Mouse (Mus musculus) liver, embryonic 15.5 days (tissue): Measurements from ENCODE around the gene Gm9936. TPM values are rescaled to one million over a fixed set of nuclear protein-coding genes. Genes with fewer than 3 reads are reported as not detected.
"Not testable (repeated sequence)": the region's sequence is repeated elsewhere in the genome, so short reads cannot be mapped to it uniquely, and the experiment has no call there.

Experiments
- ATAC-seq: fragments of 200-750 bp; cut with Nextera tagmentation; 2 replicates; pipeline ENCODE4 v1.8.0; 2017; ENCODE audit warnings: moderate number of reproducible peaks, mild to moderate bottlenecking, moderate library complexity; ENCODE audit not compliant: insufficient read depth
- H3K27ac ChIP-seq: fragments of 300-500 bp; sonication (generic); replicated peaks from 2 replicates; pipeline ENCODE4 v1.5.1; 2015; ENCODE audit warnings: mild to moderate bottlenecking, inconsistent platforms
- H3K27me3 ChIP-seq: fragments of 300-500 bp; sonication (generic); 2 replicates; pipeline ENCODE4 v1.6.1; 2015; ENCODE audit warnings: mild to moderate bottlenecking, inconsistent platforms
- H3K36me3 ChIP-seq: fragments of 300-500 bp; sonication (generic); replicated peaks from 2 replicates; pipeline ENCODE4 v1.6.1; 2015; ENCODE audit warnings: moderate library complexity, mild to moderate bottlenecking, inconsistent platforms
- H3K4me1 ChIP-seq: fragments of 300-500 bp; sonication (generic); replicated peaks from 2 replicates; pipeline ENCODE4 v1.6.1; 2015; ENCODE audit warnings: inconsistent platforms
- H3K4me2 ChIP-seq: fragments of 300-500 bp; sonication (generic); 2 replicates; pipeline ENCODE4 v1.6.1; 2015; ENCODE audit warnings: moderate library complexity, mild to moderate bottlenecking, inconsistent platforms
- H3K4me3 ChIP-seq: fragments of 300-500 bp; sonication (generic); replicated peaks from 2 replicates; pipeline ENCODE4 v1.5.1; 2015; ENCODE audit warnings: mild to moderate bottlenecking, inconsistent platforms
- H3K9ac ChIP-seq: fragments of 300-500 bp; sonication (generic); 2 replicates; pipeline ENCODE4 v1.6.1; 2015; ENCODE audit warnings: moderate library complexity, mild to moderate bottlenecking, inconsistent platforms
- H3K9me3 ChIP-seq: fragments of 300-500 bp; sonication (generic); replicated peaks from 2 replicates; pipeline ENCODE4 v1.6.1; 2016; ENCODE audit warnings: inconsistent platforms
- WGBS: fragments of 180-500 bp; shearing (Covaris S2); methylation state at CpG from one replicate; pipeline ENCODE4 v1.1.7; 2015; ENCODE audit warnings: mixed read lengths; ENCODE audit not compliant: insufficient replicate concordance; 5-methylcytosine and 5-hydroxymethylcytosine counted together
- polyA plus RNA-seq: library from polyadenylated mRNA; unstranded; fragments of >200 nt; fragmentation: Nextera tagmentation; extraction: Ambion mirVana; gene quantifications from 2 replicates; pipeline ENCODE4 v1.2.1, GENCODE M21; 2015

The Gm9936 gene
- polyA plus RNA-seq, 1 experiment from 2014 or later: not detected

DNA sequence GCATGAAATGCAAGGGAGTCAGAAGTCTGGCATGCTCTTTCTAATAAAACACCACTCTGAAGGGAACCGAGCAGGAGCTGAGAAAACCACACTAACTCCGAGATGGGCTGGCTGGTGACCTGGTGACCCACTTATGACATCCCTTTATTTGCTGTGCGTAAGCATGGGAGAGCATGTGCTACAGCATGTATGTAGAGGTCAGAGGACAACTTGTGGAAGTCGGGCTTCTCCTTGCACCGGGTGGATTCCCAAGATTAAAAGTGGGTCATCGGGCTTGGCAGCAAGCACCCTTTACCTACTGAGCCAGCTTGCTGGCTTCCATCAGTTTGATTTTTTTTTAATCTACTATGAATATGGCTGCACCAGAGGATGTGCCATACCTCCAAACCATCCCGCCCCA is 19.0 kb upstream of the Gm9936 start:
- Histone ChIP-seq H3K4me1 (no peaks in the 10 kb centered on the region), H3K9ac (no peak overlapping the region), H3K4me2 (no peak overlapping the region), H3K27me3 (peaks cover 7% of the 10 kb centered on the region; the same call in 1 of the 2 replicates), H3K9me3 (no peaks in the 10 kb centered on the region), H3K4me3 (no peak overlapping the region), H3K36me3 (no peaks in the 10 kb centered on the region), H3K27ac (no peak overlapping the region)
- WGBS: 61% methylated on average over 7 of the region's 7 CpGs
- no peak for ATAC-seq

DNA sequence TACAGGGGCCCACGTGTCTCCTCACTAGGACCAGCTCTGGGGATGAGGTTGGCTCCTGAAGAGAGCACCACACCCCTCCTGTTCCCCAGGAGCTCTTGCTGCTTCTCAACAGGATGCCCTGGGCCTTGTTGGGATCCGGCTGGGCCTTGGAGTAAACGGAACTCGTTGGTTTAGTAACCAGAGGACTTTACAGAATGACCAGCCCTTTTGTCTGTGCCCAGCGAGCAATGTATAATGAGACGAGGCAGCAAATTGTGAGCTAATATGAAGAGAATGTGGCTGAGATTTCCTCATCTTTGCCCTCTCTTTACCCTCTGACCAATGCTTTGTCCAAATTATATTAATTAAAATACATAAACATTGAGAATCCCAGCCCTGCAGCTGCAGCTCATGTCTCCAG is 17.8 kb upstream of the Gm9936 start:
- no peak overlapping the region for H3K27ac ChIP-seq
- H3K27me3 ChIP-seq: peaks cover 7% of the 10 kb centered on the region; the same call in 1 of the 2 replicates
- H3K4me3 ChIP-seq: no peak overlapping the region
- no peak overlapping the region for H3K9ac ChIP-seq
- H3K4me2 ChIP-seq: no peak overlapping the region
- WGBS: 51% methylated on average over 6 of the region's 6 CpGs
- no peak for ATAC-seq
- no peaks in the 10 kb centered on the region for H3K9me3 ChIP-seq
- H3K4me1 ChIP-seq: no peaks in the 10 kb centered on the region
- no peaks in the 10 kb centered on the region for H3K36me3 ChIP-seq

DNA sequence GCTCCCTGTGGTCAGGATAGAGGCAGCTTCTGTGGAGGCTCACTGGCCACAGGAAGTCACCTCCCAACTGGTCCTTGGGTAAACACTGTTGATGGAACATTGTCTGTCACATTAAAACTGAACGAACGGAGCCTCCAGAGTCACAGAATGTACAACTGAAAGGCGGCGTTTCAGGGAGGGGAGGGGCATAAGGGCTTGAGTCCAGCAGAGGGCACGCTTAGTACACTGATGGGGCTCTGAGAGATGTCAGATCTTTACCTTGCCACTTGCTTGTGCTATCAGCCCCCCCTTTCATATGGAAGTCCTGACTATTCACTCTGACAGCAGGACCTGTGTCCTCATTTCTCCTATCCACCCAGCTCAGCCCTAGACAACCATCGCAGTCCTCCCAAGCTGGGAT is 17.4 kb upstream of the Gm9936 start:
- Histone ChIP-seq H3K4me1 (no peaks in the 10 kb centered on the region), H3K27ac (no peak overlapping the region), H3K27me3 (peaks cover 7% of the 10 kb centered on the region; the same call in 1 of the 2 replicates), H3K4me3 (no peak overlapping the region), H3K9me3 (no peaks in the 10 kb centered on the region), H3K36me3 (no peaks in the 10 kb centered on the region), H3K4me2 (no peak overlapping the region), H3K9ac (no peak overlapping the region)
- no peak for ATAC-seq
- WGBS: 39% methylated on average over 6 of the region's 6 CpGs

DNA sequence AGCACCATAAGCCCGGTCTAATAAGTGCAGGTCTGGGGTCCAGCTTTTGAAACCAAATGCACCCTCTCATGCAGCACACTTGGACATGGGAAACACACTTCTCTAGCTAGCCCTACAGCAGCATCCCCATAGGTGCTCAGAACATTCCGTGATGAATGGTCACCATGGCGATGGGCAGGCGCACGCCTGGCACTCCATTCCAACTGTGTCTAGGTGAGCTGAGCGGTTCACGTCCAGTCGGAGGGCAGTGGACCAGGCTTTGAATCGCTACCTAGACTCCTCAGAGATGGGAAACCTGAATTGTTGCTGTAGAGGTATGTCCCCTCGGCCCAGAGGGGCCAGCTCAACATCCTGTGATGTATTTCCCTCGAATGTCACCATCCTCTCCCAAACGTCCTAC is 6.8 kb upstream of the Gm9936 start:
- no peaks in the 10 kb centered on the region; the same call in 1 of the 2 replicates for H3K9me3 ChIP-seq
- H3K4me3 ChIP-seq: no peak overlapping the region
- H3K27me3 ChIP-seq: peaks cover under 1% of the 10 kb centered on the region; the same call in 1 of the 2 replicates
- ATAC-seq: no peak
- no peak overlapping the region for H3K27ac ChIP-seq
- no peak overlapping the region for H3K4me2 ChIP-seq
- H3K9ac ChIP-seq: no peak overlapping the region
- H3K36me3 ChIP-seq: no peaks in the 10 kb centered on the region
- H3K4me1 ChIP-seq: 0 out of 2 replicates have a peak, but pooled peaks cover 8% of the 10 kb centered on the region
- WGBS: 74% methylated on average over 12 of the region's 12 CpGs

DNA sequence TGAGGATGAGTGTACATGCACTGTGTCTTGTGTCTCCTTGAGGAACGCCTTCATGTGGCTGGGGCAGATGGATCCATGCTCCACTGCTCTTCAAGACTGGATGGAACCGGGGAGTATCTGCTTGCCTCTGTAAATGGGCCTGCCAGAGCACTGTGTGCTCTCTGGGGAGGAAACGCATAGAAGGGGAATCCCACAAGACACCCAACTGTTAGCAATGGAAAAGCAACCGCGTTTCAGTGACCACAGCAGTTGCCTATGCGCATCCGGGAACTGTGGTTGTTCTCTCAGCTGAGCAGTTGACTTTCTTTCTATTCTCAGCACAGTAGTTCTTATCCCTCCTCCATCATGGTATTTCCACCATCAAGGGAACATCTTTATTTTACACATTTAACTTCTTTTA is 6.3 kb upstream of the Gm9936 start:
- Histone ChIP-seq H3K9ac (no peak overlapping the region), H3K27me3 (peaks cover 5% of the 10 kb centered on the region; the same call in 1 of the 2 replicates), H3K27ac (no peak overlapping the region), H3K4me3 (no peak overlapping the region), H3K4me1 (0 out of 2 replicates have a peak, but pooled peaks cover 8% of the 10 kb centered on the region), H3K36me3 (no peaks in the 10 kb centered on the region), H3K9me3 (no peaks in the 10 kb centered on the region; the same call in 1 of the 2 replicates), H3K4me2 (no peak overlapping the region)
- ATAC-seq: no peak
- WGBS: 70% methylated on average over 7 of the region's 7 CpGs

DNA sequence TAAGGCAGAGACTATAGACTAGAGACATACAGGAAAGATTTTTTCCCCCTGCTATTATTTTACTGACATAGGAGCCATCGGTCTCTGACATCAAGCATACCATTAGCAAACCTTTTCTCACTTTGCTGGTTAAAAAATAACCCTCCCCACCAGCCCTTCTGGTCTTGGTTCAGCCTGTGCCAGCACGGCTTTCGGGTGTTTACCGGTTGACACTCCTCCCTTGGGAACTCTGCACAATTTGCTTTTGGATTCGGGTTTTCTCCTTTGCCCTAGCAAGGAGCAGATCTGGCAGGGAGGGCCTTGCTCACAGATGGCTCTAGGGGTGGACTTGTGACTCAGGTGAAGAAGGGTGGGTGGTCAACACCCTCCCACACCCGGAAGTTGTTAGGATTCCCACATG is 3.2 kb upstream of the Gm9936 start:
- peaks cover 33% of the 10 kb centered on the region for H3K27me3 ChIP-seq
- H3K27ac ChIP-seq: no peak overlapping the region
- no peak for ATAC-seq
- no peak overlapping the region for H3K4me2 ChIP-seq
- H3K9me3 ChIP-seq: no peaks in the 10 kb centered on the region
- H3K36me3 ChIP-seq: no peaks in the 10 kb centered on the region
- H3K9ac ChIP-seq: no peak overlapping the region
- 56% methylated on average over 6 of the region's 6 CpGs for WGBS
- 0 out of 2 replicates have a peak, but pooled peaks cover 8% of the 10 kb centered on the region for H3K4me1 ChIP-seq
- no peak overlapping the region for H3K4me3 ChIP-seq

DNA sequence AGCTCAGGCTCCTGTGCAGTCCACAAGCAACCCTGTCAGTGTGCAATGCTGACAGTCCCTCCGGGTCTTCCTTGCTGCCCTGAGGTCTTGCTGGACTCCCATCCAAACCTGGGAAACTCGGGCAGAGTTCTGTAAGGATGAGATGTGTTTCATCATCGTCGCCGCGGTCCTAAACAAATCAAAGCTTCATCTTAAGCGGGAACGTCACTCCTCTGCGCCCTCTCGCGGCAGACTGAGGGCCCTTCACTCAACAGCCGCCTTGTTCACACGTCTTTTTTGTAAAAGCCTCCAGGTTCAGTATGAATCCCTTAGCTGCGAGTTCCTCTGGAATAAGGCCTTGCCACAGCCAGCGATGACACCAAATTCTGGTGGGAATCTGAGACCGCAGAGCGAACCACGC is 771 bp upstream of the Gm9936 start:
- ATAC-seq: no peak
- Histone ChIP-seq H3K4me2 (no peak overlapping the region), H3K27me3 (peaks cover 43% of the 10 kb centered on the region), H3K4me3 (no peak overlapping the region), H3K9me3 (no peaks in the 10 kb centered on the region), H3K27ac (no peak overlapping the region), H3K4me1 (0 out of 2 replicates have a peak, but pooled peaks cover 8% of the 10 kb centered on the region), H3K9ac (no peak overlapping the region), H3K36me3 (no peaks in the 10 kb centered on the region)
- 5% methylated on average over 18 of the region's 18 CpGs for WGBS

DNA sequence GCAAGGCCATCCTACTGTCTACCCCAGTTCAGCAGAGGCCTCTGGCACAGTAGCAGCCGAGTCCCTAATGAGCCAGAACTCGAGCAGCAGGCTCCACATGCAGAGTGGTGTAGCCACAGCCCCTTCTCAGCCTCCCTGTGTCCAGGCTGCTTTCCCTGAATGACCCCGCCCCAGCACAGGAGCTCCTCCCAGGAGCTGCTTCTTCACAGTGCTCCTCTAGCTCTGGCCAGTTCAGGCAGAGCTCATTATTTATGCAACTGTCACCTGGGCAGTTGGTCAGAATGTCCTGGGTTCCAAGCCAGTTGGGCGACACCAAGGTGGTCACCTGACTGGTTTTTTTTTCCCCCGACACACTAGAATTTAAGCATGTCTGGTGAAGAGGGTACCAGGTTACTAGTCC is 5.1 kb downstream of the Gm9936 start, which contains the start of gene 4930519G04Rik:
TSS of gene 4930519G04Rik (plus strand) at position 301 of the 400 bp plus-strand sequence.
- not testable (repeated sequence) for H3K36me3 ChIP-seq, H3K4me3 ChIP-seq, H3K9me3 ChIP-seq, ATAC-seq, H3K9ac ChIP-seq, H3K4me1 ChIP-seq, H3K4me2 ChIP-seq, H3K27ac ChIP-seq
- H3K27me3 ChIP-seq: peaks cover 25% of the 10 kb centered on the region
- WGBS: 73% methylated on average over 3 of the region's 5 CpGs

DNA sequence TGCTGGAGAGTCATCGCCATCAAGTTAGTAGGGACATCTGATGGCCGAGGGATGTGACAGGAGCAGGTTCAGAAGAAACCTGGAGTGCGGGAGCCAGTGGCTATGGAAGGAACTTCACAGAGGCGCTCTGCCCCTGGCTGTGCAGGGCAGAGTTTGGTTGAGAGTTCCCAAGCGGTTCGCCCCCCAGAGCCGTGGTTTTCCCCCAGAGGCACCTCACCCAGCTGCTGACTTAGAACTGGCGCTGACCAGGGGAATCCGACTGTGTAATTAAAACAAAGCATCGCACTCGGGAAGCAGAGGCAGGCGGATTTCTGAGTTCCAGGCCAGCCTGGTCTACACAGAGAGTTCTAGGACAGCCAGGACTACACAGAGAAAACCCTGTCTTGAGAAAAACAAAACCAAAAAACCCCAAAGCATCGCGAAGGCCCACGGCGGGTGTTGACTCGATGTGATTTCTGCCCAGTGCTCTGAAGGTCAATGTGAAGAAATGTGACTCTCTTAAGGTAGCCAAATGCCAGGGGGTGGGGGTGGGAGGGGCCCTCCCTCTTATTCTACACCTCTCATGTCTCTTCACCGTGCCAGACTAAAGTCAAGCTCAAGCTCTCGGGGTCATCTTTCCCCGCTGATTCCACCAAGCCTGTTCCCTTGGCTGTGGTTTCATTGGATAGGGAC is 6.8 kb downstream of the Gm9936 start:
- Histone ChIP-seq H3K27me3 (peaks cover 10% of the 10 kb centered on the region; the same call in 1 of the 2 replicates), H3K4me1 (no peaks in the 10 kb centered on the region), H3K9me3 (no peaks in the 10 kb centered on the region), H3K4me3 (no peak overlapping the region), H3K27ac (no peak overlapping the region), H3K4me2 (no peak overlapping the region), H3K36me3 (no peaks in the 10 kb centered on the region), H3K9ac (no peak overlapping the region)
- peak; percentile 58; the same call in 1 of the 2 replicates for ATAC-seq
- 66% methylated on average over 20 of the region's 20 CpGs for WGBS

DNA sequence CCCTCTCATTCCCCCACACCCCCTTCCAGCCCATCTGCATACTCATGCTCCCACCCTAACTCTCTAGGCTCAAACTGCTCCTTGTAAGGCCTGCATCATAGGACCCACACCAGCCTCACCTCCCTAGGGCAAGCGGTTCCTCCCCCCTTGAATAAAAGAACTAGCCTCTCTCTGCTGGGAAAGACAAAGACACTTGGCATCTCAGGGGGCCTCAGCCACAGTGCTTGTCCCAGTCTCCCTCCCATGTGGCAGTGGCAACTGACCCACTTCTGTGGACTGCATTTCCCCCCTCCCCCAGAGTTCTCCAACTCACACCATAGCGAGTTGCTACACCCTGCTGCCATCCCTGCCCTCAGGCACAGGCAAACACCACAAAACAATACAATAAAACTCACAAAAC is 14.1 kb downstream of the Gm9936 start:
- not testable (repeated sequence) for H3K36me3 ChIP-seq, H3K27ac ChIP-seq, ATAC-seq, H3K9me3 ChIP-seq, H3K27me3 ChIP-seq, H3K4me1 ChIP-seq, H3K9ac ChIP-seq, H3K4me2 ChIP-seq, H3K4me3 ChIP-seq
- 77% methylated on average over 2 of the region's 2 CpGs for WGBS

DNA sequence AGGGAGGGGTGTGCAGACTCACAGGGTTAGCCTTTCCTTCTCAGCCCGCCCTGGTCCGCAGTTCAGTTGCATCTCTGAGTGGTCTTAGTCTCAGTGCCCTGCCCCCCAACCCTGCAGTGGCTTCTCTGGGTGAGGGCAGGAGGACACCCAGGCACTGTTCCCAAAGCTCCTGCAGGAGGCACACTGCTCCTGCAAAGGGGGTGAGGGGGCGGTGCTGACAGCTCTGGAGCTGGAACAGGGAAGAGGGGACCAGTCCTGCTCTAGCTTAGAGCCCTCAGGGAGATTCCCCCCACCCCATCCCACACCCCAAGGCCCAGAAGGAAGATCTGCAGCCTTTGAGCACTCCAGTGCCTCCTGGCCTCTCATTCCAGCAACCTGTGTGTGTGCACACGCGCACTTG is 15.8 kb downstream of the Gm9936 start:
- Histone ChIP-seq H3K9ac (no peak overlapping the region), H3K4me1 (no peaks in the 10 kb centered on the region), H3K4me2 (no peak overlapping the region), H3K9me3 (no peaks in the 10 kb centered on the region), H3K27ac (no peak overlapping the region), H3K36me3 (no peaks in the 10 kb centered on the region), H3K27me3 (peaks cover 4% of the 10 kb centered on the region; the same call in 1 of the 2 replicates), H3K4me3 (no peak overlapping the region)
- WGBS: 70% methylated on average over 5 of the region's 5 CpGs
- no peak for ATAC-seq

DNA sequence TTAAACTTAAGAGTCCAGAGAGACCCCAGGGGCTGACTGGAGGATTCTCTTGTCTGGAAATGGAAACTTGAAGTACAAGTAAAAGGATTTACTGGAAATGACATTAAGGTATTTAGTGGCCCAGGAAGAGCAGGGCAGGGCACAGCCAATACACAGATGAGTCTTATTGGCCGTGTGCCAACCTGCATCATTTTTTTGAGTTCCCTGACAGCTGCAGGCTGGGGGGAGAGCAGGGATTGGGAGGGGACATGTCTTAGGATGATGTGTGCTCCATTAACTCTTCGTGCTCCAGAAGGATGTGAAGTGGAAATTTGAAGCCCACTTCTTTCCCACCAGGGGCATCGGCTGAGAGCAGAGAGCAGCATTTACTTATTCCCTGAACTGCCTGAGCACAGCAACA is 16.3 kb downstream of the Gm9936 start:
- H3K27me3 ChIP-seq, H3K4me2 ChIP-seq, H3K4me1 ChIP-seq, H3K9me3 ChIP-seq, H3K4me3 ChIP-seq, H3K9ac ChIP-seq, H3K27ac ChIP-seq, H3K36me3 ChIP-seq, ATAC-seq: not testable (repeated sequence)
- 52% methylated on average over 3 of the region's 3 CpGs for WGBS
